Mouse (Mus musculus) neural tube, embryonic 13.5 days (tissue): Measurements from ENCODE around the gene Aldoc. TPM values are rescaled to one million over a fixed set of nuclear protein-coding genes. Genes with fewer than 3 reads are reported as not detected.

Experiments
- ATAC-seq: fragments of 200-750 bp; cut with Nextera tagmentation; 2 replicates; pipeline ENCODE4 v1.8.0; 2017; ENCODE audit warnings: low read depth, mild to moderate bottlenecking, moderate TSS enrichment, moderate library complexity
- H3K27ac ChIP-seq: fragments of 300-500 bp; sonication (generic); replicated peaks from 2 replicates; pipeline ENCODE4 v1.5.1; 2015; ENCODE audit warnings: moderate library complexity, mild to moderate bottlenecking, inconsistent platforms
- H3K27me3 ChIP-seq: fragments of 300-500 bp; sonication (generic); 2 replicates; pipeline ENCODE4 v1.6.1; 2015; ENCODE audit warnings: mild to moderate bottlenecking, inconsistent platforms
- H3K36me3 ChIP-seq: fragments of 300-500 bp; sonication (generic); 2 replicates; pipeline ENCODE4 v1.6.1; 2015; ENCODE audit warnings: mild to moderate bottlenecking, inconsistent platforms
- H3K4me1 ChIP-seq: fragments of 300-500 bp; sonication (generic); replicated peaks from 2 replicates; pipeline ENCODE4 v1.6.1; 2015; ENCODE audit warnings: inconsistent platforms
- H3K4me2 ChIP-seq: fragments of 300-500 bp; sonication (generic); 2 replicates; pipeline ENCODE4 v1.6.1; 2015; ENCODE audit warnings: inconsistent platforms, mild to moderate bottlenecking, moderate library complexity
- H3K4me3 ChIP-seq: fragments of 300-500 bp; sonication (generic); 2 replicates; pipeline ENCODE4 v1.5.1; 2015; ENCODE audit warnings: mild to moderate bottlenecking, inconsistent platforms
- H3K9ac ChIP-seq: fragments of 300-500 bp; sonication (generic); 2 replicates; pipeline ENCODE4 v1.6.1; 2015; ENCODE audit warnings: moderate library complexity, mild to moderate bottlenecking, inconsistent platforms
- H3K9me3 ChIP-seq: fragments of 300-500 bp; sonication (generic); 2 replicates; pipeline ENCODE4 v1.6.1; 2016; ENCODE audit warnings: inconsistent platforms
- WGBS: fragments of 180-500 bp; shearing (Covaris S2); methylation state at CpG from one replicate; pipeline ENCODE4 v1.1.7; 2015; 5-methylcytosine and 5-hydroxymethylcytosine counted together
- polyA plus RNA-seq: library from polyadenylated mRNA; unstranded; fragments of >200 nt; fragmentation: Nextera tagmentation; extraction: Ambion mirVana; gene quantifications from 2 replicates; pipeline ENCODE4 v1.2.1, GENCODE M21; 2015

The Aldoc gene
- polyA plus RNA-seq, 1 experiment from 2014 or later = 149 TPM

- 0 out of 2 replicates have a peak overlapping the region, but pooled peaks have one; percentile 17 for H3K9ac ChIP-seq
- 86% methylated on average over 12 of the region's 12 CpGs for WGBS
- no peak overlapping the region for H3K27ac ChIP-seq
- H3K36me3 ChIP-seq = peaks cover 42% of the 10 kb centered on the region
- no peak overlapping the region for H3K4me3 ChIP-seq
- ATAC-seq = no peak
- H3K9me3 ChIP-seq = no peaks in the 10 kb centered on the region
- no peak overlapping the region for H3K4me2 ChIP-seq
- no peaks in the 10 kb centered on the region for H3K27me3 ChIP-seq
- H3K4me1 ChIP-seq = peaks cover 35% of the 10 kb centered on the region
These were observed 18.9 kb downstream of the Aldoc start for GRCm38 (mm10) chr11:78341702-78342101.

GRCm38 (mm10) chr11:78343381-78344327 is 20.9 kb downstream of the Aldoc start, which contains the start of gene Unc119:
TSS of gene Unc119 (plus strand) at chr11:78343482.
- WGBS = 2% methylated on average over 54 of the region's 66 CpGs
- Histone ChIP-seq H3K4me1 (peaks cover 41% of the 10 kb centered on the region), H3K36me3 (peaks cover 33% of the 10 kb centered on the region), H3K4me3 (peak within 1 kb of the TSS; percentile 92), H3K9me3 (no peaks in the 10 kb centered on the region), H3K4me2 (peak within 1 kb of the TSS; percentile 83), H3K27me3 (no peaks in the 10 kb centered on the region), H3K27ac (peak within 1 kb of the TSS; percentile 91), H3K9ac (peak within 1 kb of the TSS; percentile 97)
- peak; percentile 82 for ATAC-seq

GRCm38 (mm10) chr11:78344328-78344889 is 21.6 kb downstream of the Aldoc start:
- Histone ChIP-seq H3K4me2 (peak overlapping the region; percentile 83), H3K4me1 (peaks cover 41% of the 10 kb centered on the region), H3K9me3 (no peaks in the 10 kb centered on the region), H3K9ac (peak overlapping the region; percentile 97), H3K27me3 (no peaks in the 10 kb centered on the region), H3K36me3 (peaks cover 33% of the 10 kb centered on the region), H3K27ac (peak overlapping the region; percentile 91; the same call in 1 of the 2 replicates), H3K4me3 (peak overlapping the region; percentile 92)
- ATAC-seq = no peak
- 81% methylated on average over 6 of the region's 6 CpGs for WGBS

GRCm38 (mm10) chr11:78344890-78345715 is 22.3 kb downstream of the Aldoc start:
- 67% methylated on average over 8 of the region's 8 CpGs for WGBS
- H3K27me3 ChIP-seq = no peaks in the 10 kb centered on the region
- ATAC-seq = no peak
- H3K4me2 ChIP-seq = peak overlapping the region; percentile 83
- peak overlapping the region; percentile 44 for H3K9ac ChIP-seq
- H3K36me3 ChIP-seq = peaks cover 29% of the 10 kb centered on the region
- H3K4me1 ChIP-seq = peaks cover 45% of the 10 kb centered on the region
- no peaks in the 10 kb centered on the region for H3K9me3 ChIP-seq
- H3K4me3 ChIP-seq = peak overlapping the region; percentile 92; the same call in 1 of the 2 replicates
- H3K27ac ChIP-seq = 0 out of 2 replicates have a peak overlapping the region, but pooled peaks have one; percentile 6

- WGBS = 84% methylated on average over 7 of the region's 7 CpGs
- peaks cover 45% of the 10 kb centered on the region for H3K4me1 ChIP-seq
- ATAC-seq = no peak
- H3K27me3 ChIP-seq = no peaks in the 10 kb centered on the region
- no peaks in the 10 kb centered on the region for H3K9me3 ChIP-seq
- H3K4me2 ChIP-seq = no peak overlapping the region
- no peak overlapping the region for H3K4me3 ChIP-seq
- peak overlapping the region; percentile 44 for H3K9ac ChIP-seq
- H3K36me3 ChIP-seq = peaks cover 27% of the 10 kb centered on the region
- H3K27ac ChIP-seq = no peak overlapping the region
These were observed 23.0 kb downstream of the Aldoc start for GRCm38 (mm10) chr11:78345801-78346200.

- Histone ChIP-seq H3K4me2 (no peak overlapping the region), H3K4me3 (no peak overlapping the region)
These were observed 23.7 kb downstream of the Aldoc start for GRCm38 (mm10) chr11:78346326-78347069.

GRCm38 (mm10) chr11:78347070-78347754 is 24.4 kb downstream of the Aldoc start:
- peaks cover 19% of the 10 kb centered on the region for H3K36me3 ChIP-seq
- H3K27ac ChIP-seq = no peak overlapping the region
- no peaks in the 10 kb centered on the region for H3K9me3 ChIP-seq
- H3K4me2 ChIP-seq = no peak overlapping the region
- peaks cover 45% of the 10 kb centered on the region for H3K4me1 ChIP-seq
- WGBS = 94% methylated on average over 10 of the region's 10 CpGs
- H3K4me3 ChIP-seq = no peak overlapping the region
- no peak for ATAC-seq
- no peak overlapping the region for H3K9ac ChIP-seq
- no peaks in the 10 kb centered on the region for H3K27me3 ChIP-seq

More at GRCm38 (mm10) chr11:78346326-78347069, 23.7 kb downstream of the Aldoc start:
- H3K36me3 ChIP-seq = peaks cover 21% of the 10 kb centered on the region
- 91% methylated on average over 6 of the region's 6 CpGs for WGBS
- H3K27ac ChIP-seq = no peak overlapping the region
- H3K9ac ChIP-seq = no peak overlapping the region
- peaks cover 45% of the 10 kb centered on the region for H3K4me1 ChIP-seq
- ATAC-seq = no peak
- no peaks in the 10 kb centered on the region for H3K9me3 ChIP-seq
- H3K27me3 ChIP-seq = no peaks in the 10 kb centered on the region

GRCm38 (mm10) chr11:78347908-78348307 is 25.1 kb downstream of the Aldoc start:
- Histone ChIP-seq H3K4me3 (no peak overlapping the region), H3K27ac (no peak overlapping the region), H3K4me2 (no peak overlapping the region), H3K9ac (no peak overlapping the region), H3K9me3 (no peaks in the 10 kb centered on the region), H3K27me3 (no peaks in the 10 kb centered on the region), H3K4me1 (peaks cover 42% of the 10 kb centered on the region), H3K36me3 (peaks cover 19% of the 10 kb centered on the region)
- WGBS = 81% methylated on average over 9 of the region's 9 CpGs
- ATAC-seq = no peak

GRCm38 (mm10) chr11:78348474-78348873 is 25.7 kb downstream of the Aldoc start:
- H3K9me3 ChIP-seq = no peaks in the 10 kb centered on the region
- no peak for ATAC-seq
- 28% methylated on average over 7 of the region's 7 CpGs for WGBS
- no peak overlapping the region for H3K27ac ChIP-seq
- peaks cover 38% of the 10 kb centered on the region for H3K4me1 ChIP-seq
- H3K4me3 ChIP-seq = no peak overlapping the region
- no peak overlapping the region for H3K9ac ChIP-seq
- no peaks in the 10 kb centered on the region for H3K27me3 ChIP-seq
- peaks cover 19% of the 10 kb centered on the region for H3K36me3 ChIP-seq
- H3K4me2 ChIP-seq = no peak overlapping the region

- no peak overlapping the region for H3K27ac ChIP-seq
- peaks cover 19% of the 10 kb centered on the region for H3K36me3 ChIP-seq
- H3K27me3 ChIP-seq = no peaks in the 10 kb centered on the region
- no peak overlapping the region for H3K9ac ChIP-seq
- 88% methylated on average over 4 of the region's 4 CpGs for WGBS
- H3K4me3 ChIP-seq = no peak overlapping the region
- ATAC-seq = no peak
- peaks cover 29% of the 10 kb centered on the region for H3K4me1 ChIP-seq
- no peaks in the 10 kb centered on the region for H3K9me3 ChIP-seq
- no peak overlapping the region for H3K4me2 ChIP-seq
These were observed 26.9 kb downstream of the Aldoc start for GRCm38 (mm10) chr11:78349441-78350358.
